Mouse (Mus musculus) right cerebral cortex, postnatal 14 days (tissue): Measurements from ENCODE around the gene Fam173a.
"Not testable (repeated sequence)": the region's sequence is repeated elsewhere in the genome, so short reads cannot be mapped to it uniquely, and the experiment has no call there.

Source experiments
- DNase-seq: peaks from one replicate; pipeline ENCODE4 v3.0.0; 2022

The Fam173a gene

GRCm38 (mm10) chr17:25755627-25756377, 36.9 kb downstream of the Fam173a start:
- no peak for DNase-seq

GRCm38 (mm10) chr17:25755086-25755485, 37.6 kb downstream of the Fam173a start:
- DNase-seq: no peak

- no peak for DNase-seq
Measured at GRCm38 (mm10) chr17:25754241-25754640, 38.5 kb downstream of the Fam173a start, which contains the start of gene Msln. Gene Msln, minus strand, starts transcription at chr17:25754378.

GRCm38 (mm10) chr17:25751446-25751845, 41.3 kb downstream of the Fam173a start:
- peak; percentile 64 for DNase-seq

GRCm38 (mm10) chr17:25749314-25749713, 43.4 kb downstream of the Fam173a start:
- DNase-seq: no peak

- no peak for DNase-seq
Measured at GRCm38 (mm10) chr17:25748238-25748637, 44.5 kb downstream of the Fam173a start.

GRCm38 (mm10) chr17:25744311-25744710, 48.4 kb downstream of the Fam173a start:
- DNase-seq: no peak

- DNase-seq: no peak
Measured at GRCm38 (mm10) chr17:25743831-25744230, 48.9 kb downstream of the Fam173a start.

- not testable (repeated sequence) for DNase-seq
Measured at GRCm38 (mm10) chr17:25741471-25741870, 51.2 kb downstream of the Fam173a start.
